Mouse (Mus musculus) heart, adult 18-20 months (tissue): ENCODE data around the gene Apoa5. TPM values are rescaled to one million over a fixed set of nuclear protein-coding genes. Genes with fewer than 3 reads are reported as not detected.

Source experiments
- DNase-seq, 2 experiments: peaks; one replicate each; pipeline ENCODE4 v3.0.0; 2021 to 2022; ENCODE audit warnings: mixed read lengths in 1 of 2
- long read RNA-seq, 2 experiments: library from polyadenylated mRNA; stranded (forward); transcript quantifications; one replicate each; pipeline ENCODE4 v2.0.0; 2021
- total RNA-seq, 2 experiments: library from RNA; stranded (reverse); gene quantifications; 2 replicates each; pipeline ENCODE4 v1.2.3; 2021

Apoa5 gene
- not detected for total RNA-seq
- long read RNA-seq, experiment 1, result 0 reads
- long read RNA-seq, experiment 2, result 0 reads

DNA sequence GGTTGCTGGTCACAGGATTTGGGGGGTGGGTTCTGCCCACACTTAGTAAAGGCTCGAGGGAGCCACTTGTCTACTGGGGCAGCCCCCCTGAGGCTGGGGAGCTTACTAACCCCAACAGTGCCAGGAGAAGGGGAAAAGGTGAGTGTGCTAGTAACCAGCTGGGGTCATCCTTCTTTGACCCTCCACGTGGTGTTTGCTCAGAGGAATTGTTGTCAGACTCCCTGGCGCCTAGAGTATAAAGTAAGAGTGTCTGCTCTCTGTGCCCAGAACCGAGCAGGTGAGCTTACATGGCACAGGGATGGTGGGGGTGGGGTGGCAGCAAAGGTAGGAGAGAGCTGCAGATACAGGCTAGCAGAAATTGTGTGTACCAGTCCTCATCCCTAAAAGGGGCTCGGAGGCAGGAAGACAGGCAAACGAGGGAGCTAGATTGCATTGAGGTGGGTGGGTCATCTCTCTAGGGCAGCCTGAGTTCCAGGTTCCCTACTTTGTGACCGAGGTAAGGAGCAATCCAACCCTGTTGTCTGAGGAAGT is at the start of gene Apoa5:
Gene Apoa5, plus strand, starts transcription at position 291 of the 531 bp plus-strand sequence.
- DNase-seq, result no peak

DNA sequence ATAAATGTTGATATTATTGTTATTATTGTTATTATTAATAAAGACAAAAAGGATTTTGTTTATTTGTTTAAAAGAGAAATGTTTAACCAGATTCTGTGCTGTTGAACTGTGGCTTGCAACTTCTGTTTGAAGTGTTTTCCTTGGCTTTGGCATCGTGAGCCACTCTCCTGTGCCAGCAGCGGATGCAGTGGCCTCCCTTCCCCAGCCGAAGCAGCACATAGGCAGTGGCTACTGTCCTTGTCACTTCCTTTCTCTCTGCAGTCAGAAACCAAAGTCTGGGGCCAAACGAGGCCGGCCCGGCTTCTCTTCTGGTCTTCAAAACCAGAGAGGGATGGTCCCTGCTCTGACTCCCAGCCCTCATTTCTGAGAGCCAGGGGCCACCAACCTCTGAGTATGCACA is 45.3 kb upstream of the Apoa5 start:
- DNase-seq, result peak in 1 of 2 experiments; percentile 55

DNA sequence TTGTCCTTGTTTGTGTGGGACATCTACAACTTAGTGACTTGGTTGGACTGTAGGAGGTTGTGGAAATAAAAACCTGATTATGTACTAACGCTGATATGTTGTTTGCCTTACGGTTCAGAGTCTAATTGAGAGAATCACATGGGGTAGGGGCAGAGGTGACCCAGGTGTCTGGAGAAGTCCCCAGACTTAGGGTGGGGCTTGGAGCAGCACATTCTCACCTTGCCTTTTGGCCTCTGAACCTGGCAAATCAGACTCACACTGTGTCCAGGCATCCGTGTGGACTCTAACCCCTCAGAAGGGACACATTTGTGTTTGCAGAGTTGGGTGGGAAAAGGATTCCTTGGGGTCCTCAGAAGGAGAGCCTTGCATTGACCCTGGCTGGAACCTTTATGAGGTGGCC is 44.3 kb upstream of the Apoa5 start:
- no peak for DNase-seq

GRCm38 (mm10) chr9:46224945-46225660 is 43.3 kb upstream of the Apoa5 start:
- no peak for DNase-seq

DNA sequence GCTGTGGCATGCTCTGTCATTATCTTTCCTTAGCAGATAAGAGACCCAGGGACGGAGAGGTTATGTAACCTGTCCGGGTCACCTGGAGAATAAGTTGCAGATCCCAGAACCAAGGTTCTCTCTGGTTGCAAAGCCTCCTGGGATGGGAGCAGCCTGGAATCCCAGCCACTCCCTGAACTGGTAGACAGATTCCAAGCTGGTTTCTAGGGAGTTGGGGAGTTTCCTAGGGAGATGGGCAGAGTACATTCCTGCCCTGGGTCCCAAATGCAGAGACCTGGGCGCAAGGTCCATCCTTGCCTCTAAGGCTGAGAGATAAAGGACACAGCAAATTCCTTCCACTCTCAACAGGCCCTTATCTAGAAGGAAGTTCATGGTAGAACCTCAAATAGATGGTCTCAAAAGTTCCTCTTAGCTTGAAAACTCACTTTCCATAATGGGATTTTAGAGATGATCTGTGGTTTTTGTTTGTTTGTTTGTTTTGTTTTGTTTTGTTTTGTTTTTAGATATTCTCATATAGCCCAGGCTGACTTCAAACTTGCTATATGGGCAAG is 41.3 kb upstream of the Apoa5 start:
- no peak for DNase-seq

DNA sequence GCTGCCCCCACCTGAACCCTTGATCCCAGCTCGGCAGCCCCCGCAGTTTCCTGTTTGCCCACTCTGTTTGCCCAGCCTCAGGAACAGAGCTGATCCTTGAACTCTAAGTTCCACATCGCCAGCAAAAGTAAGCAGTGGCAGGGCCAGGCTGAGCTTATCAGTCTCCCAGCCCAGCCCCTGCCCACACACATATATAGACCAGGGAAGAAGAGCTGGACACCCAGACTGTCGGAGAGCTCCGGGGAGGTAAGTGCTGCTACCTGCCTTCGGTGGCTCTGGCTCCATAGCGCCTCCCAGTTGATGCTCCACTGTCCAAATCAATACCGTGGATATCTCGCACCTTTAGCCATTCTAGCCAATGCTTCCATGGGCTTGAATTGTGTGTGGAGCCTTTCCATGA is 39.9 kb upstream of the Apoa5 start, which contains the start of gene Apoa1:
Gene Apoa1, plus strand, starts transcription at position 90 of the 400 bp plus-strand sequence.
- DNase-seq, result no peak

- peak; percentile 83 to 86 for DNase-seq
Measured at GRCm38 (mm10) chr9:46229573-46230449, 38.6 kb upstream of the Apoa5 start.

GRCm38 (mm10) chr9:46230450-46230975 is 37.9 kb upstream of the Apoa5 start:
- no peak for DNase-seq

GRCm38 (mm10) chr9:46235196-46235595 is 33.2 kb upstream of the Apoa5 start:
- DNase-seq, result no peak

GRCm38 (mm10) chr9:46235596-46235648 is 33.0 kb upstream of the Apoa5 start, which contains the start of gene Apoc3:
Gene Apoc3, minus strand, starts transcription at chr9:46235636.
- no peak for DNase-seq

GRCm38 (mm10) chr9:46235649-46236048 is 32.8 kb upstream of the Apoa5 start:
- no peak for DNase-seq

DNA sequence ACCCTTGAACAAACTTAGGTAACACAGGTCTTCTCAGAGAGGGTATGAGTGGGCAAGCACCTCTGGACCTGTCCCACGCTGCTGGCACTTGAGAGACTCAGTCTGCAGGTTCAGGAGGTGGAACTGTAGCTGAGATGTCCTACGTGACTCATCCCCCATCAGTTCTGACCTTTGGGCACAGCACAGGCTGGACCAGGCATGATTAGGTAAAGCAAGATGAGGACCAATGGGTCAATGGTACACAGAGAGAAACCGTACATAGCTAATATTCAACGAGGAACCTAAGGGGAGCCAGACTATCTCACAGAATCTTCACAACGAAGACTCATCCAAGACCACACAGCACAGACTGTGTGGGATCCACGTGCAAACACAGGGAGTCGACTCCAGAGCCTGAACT is 29.6 kb upstream of the Apoa5 start:
- DNase-seq, result no peak

GRCm38 (mm10) chr9:46240526-46241153 is 27.8 kb upstream of the Apoa5 start, which contains the start of gene Apoa4:
Gene Apoa4, plus strand, starts transcription at chr9:46240696.
- no peak for DNase-seq

DNA sequence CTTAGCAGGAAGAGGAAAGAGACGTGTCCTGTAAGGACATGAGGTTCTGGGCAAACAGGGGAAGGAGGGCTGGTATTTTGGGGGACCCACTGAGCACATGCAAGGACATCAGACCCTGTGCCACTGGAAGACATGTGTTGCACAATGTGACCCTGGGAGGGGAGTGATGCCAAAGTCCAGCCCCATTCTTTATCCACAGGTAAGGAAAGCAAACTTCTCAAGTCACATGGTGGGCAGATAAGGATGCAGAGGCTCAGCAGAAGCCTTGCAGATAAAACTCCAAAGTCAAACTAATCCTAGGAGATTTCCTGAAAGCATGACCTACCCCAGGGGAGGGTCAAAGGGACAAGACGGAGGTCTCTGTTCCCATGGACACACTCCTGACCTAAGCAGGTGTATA is 26.6 kb upstream of the Apoa5 start:
- no peak for DNase-seq

- no peak for DNase-seq
Measured at GRCm38 (mm10) chr9:46243122-46243521, 25.3 kb upstream of the Apoa5 start.

GRCm38 (mm10) chr9:46243584-46243983 is 24.8 kb upstream of the Apoa5 start:
- no peak for DNase-seq

- peak; percentile 59 to 86 for DNase-seq
Measured at GRCm38 (mm10) chr9:46246752-46247324, 21.6 kb upstream of the Apoa5 start.

- no peak for DNase-seq
Measured at GRCm38 (mm10) chr9:46256177-46256576, 12.3 kb upstream of the Apoa5 start.

DNA sequence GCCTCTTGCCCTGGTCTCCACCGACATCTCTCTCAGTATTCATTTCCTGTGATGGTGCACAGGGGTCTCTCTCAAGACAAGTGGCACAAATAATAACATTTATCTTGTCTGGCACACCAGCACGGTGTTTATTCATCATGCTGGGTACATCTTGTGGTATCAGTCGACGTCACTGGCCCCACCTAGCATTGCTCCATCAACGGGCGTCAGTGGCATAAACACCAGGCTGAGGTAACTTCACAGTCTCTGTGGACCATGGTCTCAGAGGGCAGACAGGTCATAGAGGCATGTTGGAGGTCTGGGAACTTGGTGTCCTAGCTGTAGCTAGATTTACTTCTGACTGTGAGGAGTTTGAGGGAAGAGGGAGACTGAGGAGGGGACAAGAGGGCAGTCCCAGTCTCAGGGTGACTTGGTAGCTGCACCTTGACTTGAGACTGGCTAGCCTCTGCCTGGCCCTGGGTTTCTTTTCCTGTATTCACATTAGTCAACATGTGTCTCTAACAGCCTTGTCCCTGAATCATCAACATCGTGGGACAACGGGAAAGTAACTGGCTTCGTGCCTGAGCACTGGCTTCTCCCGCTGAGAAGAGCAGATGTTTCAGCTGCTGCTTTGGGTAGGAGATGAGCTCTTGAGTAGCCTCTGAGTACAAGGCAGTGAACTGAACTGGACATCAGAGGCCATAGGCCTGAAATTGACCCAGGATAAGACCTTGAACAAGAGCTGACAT is 11.6 kb upstream of the Apoa5 start:
- no peak for DNase-seq

GRCm38 (mm10) chr9:46257546-46257945 is 10.9 kb upstream of the Apoa5 start:
- peak; percentile 25 to 64 for DNase-seq

DNA sequence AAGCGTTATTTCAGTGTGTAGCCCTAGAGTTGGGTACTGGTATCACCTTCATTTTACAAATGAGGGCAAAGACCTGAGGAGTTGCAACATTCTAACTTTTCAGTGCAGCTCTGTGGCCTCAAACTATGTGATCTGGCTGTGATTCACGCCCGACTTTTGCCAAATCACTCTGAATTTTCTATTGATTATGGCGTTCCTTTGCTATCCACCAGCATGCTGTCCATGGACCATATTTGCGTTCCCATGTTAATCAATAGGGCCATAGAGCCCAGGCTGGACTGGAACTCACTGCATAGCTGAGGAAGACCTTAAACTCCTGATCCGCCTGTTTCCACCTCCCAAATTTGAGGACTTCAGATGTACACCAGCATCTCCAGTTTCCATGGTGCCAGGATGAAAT is 9.3 kb upstream of the Apoa5 start:
- DNase-seq, result no peak
